Mouse (Mus musculus): ENCODE results near the gene Hepacam.

- TF ChIP-seq CTCF (conservative IDR thresholded peaks at IDR 0.05; ENCODE audit: insufficient read depth, insufficient read length, low read depth, low read length) (no peak), POLR2A (IDR thresholded peaks at IDR 0.05; ENCODE audit: low read depth, low read length) (no peak)
Observed at GRCm38 (mm10) chr9:37432720-37433421, 65.7 kb downstream of the Hepacam start, which contains the start of gene Robo3.
